Mouse (Mus musculus) layer of hippocampus, adult 8-10 months (tissue): ENCODE data around the gene Cux2. TPM values are rescaled to one million over a fixed set of nuclear protein-coding genes. Genes with fewer than 3 reads are reported as not detected.
A peak's percentile ranks its signal among the peaks of the same experiment; 100 is the strongest.

ENCODE experiments used
- DNase-seq, 2 experiments: peaks; one replicate each; pipeline ENCODE4 v3.0.0; 2022; ENCODE audit warnings: low spot score in 2 of 2
- total RNA-seq, 4 experiments: library from RNA; stranded (reverse); gene quantifications; 2 replicates each; pipeline ENCODE4 v1.2.4; 2022

Gene Cux2
- total RNA-seq, 4 experiments from 2014 or later: 41.0 to 48.6 (median 45.2) TPM

DNA sequence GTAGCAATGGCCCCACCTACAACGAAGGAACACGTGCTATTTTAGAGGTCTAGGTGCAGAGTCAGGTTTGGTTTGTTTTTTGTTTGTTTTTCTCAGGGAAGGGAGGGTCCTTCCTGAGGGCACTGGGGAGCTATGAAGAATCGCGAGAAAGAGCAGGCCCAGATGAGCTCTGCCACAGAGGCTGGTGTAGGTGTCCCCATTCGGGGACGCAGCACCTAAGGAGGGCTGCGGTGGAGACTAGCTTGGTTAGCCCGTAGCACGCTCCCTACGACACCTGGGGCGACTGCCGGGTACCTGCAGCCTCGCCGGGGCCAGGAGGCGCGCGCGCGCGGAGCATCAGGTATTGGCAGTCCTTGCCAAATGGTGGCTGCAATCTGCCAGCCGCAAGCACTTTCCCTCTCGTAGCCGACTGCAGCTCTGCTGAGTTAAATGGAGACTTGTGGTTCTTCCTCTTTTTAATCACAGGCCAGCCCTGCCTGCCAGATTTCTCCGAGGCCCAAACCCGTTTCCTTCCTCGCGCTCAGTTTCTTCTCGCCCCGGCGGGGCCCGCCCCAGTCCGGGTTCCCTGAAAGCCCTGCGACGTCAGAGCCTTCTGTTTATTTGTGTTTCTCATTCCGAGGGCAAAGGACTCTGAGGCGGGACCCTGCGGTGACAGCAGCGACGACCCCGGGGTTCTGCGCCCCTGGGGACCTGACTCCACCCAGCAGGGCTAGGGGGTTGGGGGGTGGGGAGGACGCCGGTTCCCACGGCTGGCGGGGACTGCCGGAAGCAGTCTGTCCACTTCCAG is 211.4 kb downstream of the Cux2 start:
- no peak for DNase-seq

DNA sequence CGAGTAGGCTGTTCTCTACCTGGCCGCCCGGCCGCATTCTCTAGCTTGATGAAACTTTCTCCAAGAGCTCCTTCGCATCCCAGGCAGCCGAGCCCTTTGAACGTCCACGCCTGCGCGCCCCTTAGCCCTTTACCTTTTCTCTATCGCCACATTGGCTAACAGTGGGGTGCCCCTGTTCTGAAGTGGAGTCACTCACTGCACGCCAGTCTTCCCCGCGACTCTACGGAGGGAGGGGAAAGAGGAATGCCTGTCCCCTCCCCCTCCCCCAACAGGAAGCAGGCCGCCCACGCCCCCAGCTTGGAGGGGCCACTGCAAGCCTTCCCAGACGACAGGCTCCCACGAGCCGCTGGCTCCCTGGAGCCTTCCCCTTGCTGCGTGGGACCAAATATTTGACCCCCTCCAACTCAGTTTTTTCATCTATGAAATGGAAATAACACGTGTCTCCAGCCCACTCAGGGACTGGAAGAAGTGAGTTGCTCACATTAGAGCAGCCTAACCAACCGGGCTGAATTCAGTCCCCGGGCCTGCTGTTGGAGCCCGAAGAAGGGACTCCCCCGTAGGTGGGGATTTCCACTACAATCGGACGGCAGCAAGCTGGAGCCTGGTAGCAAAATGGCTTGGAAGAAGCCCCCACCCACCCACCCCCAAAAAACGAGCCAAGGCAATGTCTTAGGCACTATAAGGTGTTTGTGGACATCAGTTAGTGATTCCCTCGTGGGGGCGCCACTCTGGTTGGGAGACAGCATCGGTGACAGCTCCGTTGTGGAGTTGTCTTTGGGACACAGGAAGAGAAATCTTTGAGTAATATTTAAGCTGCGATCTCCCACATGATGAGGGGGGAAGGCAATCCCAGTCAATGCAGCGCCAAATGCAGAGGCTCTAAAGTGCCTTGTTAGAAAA is 212.2 kb downstream of the Cux2 start, which contains the start of gene Sh2b3:
Sh2b3 (minus strand) TSS at position 206 of the 900 bp plus-strand sequence.
- peak in 1 of 2 experiments; percentile 57 for DNase-seq

DNA sequence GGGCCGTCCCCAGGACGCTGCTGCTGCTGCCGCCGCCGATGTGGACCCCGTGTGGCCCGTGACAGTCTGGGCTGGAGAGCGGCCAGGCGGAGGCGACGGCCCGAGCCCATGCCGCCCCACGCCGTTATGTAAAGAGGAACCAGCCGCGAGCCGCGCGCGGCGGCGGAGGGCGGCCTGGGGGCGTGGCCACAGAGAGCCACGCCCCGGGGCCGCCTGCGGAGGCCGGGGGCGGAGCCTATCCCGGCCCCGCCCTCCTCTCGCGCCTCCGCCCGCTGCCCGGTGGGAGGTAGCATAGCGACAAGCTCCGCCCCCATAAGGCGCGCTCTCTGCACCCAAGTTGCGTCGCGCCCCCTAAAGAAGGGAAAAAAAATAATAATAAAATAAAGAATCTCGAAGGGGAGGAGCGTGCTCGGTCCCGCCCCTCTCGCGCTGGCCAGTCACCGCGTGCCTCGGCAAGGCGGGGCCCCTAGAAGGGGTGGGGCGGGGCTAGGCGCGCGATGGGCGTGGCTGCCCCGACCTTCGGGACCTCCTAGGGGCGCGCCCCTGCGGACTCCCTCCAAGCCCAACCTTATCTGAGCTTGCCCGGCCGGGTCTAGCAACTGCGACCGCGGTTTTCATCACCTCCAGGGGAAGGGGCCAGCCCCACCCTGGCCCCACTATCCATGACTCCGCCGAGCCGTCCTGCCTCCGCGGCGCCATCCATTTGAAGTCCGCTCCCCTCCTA is 213.0 kb downstream of the Cux2 start:
- DNase-seq: peak; percentile 67 to 73

DNA sequence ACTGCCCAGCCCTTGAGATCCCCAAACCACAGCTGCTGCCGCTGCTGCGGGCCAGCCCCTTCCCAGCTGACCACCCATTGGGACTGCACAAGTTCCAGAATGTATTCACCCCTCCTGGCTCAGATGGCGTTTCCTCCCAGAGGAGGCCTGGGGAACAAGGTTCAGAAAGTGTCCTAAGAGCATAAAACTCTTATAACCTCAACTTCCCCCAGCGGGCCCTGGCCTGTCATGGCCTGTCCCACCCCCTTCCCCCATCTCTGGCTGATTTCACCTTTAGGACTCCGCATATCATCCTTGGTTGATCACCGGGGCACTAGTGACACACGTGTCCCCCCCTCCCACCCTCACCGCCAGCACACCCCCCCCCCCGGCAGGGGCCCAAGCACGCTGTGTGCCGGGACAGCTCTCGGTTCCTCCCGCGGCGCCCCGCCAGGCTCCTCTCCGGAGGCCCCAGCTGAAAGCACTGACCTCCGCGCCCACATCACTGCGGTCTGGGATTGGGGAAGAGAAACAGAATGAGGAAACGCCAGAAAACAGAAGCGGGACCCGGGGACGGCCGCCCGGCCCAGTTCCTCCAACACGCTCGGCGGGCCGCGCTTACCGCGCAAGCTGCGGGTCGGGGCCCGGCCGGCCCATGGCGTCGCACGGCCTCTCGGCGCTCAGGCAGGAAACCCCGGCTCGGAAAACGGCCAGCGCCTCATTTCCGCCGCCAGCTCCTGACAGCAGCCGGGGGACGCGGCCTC is 213.8 kb downstream of the Cux2 start:
- no peak for DNase-seq

DNA sequence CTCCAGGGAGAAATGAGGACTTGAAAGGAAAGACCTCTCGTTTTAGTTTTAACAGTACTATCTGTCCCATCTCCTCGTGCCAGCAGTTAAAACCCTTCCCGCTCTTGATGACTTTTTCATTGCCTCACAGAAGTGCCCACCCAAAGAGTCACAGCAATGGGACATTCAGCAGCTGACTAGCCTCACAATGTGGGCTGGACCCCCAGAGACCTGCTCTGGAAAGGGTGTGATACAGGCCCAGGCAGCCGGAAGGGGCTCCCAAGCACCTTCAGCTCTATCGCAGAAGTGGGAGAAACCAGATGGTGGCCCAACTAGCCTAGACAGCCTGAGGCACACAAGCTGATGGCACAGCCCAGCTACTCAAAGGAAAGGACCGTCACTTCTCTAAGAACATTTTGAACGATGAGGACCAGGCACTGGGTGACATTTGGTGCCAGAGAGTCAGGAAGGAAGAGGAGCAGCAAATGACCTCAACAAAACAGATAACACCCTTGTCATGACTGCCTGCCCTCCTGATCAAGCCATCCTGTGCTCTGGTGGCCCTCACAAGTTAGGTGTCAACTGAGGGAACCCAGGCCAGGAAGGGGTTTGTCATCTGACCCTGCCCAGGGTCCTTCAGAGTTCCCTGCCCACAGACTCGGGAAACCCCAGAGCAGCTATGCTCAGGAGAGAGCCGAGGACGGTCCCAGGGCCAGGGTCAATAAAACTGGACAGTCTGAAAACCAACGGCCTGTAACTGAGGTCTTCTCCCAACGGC is 214.7 kb downstream of the Cux2 start:
- DNase-seq: no peak

DNA sequence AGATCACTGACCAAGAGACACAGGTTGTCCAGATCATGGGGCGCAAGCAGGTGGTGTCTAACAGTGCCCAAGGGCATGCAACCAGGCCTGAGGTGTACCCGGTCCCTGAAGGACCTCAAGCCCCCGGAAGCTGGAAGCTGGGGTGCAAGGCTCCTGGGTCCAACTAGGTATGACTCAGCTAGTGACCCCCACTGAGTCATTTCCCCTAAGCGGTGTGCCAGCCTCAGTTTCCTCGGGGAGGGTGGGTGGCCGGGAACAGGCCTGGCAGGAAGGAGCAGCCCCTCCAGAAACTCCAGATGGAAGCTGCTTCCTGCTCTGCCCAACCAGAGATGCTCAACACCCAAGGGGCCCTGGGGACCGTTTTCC is 215.7 kb downstream of the Cux2 start:
- no peak for DNase-seq

DNA sequence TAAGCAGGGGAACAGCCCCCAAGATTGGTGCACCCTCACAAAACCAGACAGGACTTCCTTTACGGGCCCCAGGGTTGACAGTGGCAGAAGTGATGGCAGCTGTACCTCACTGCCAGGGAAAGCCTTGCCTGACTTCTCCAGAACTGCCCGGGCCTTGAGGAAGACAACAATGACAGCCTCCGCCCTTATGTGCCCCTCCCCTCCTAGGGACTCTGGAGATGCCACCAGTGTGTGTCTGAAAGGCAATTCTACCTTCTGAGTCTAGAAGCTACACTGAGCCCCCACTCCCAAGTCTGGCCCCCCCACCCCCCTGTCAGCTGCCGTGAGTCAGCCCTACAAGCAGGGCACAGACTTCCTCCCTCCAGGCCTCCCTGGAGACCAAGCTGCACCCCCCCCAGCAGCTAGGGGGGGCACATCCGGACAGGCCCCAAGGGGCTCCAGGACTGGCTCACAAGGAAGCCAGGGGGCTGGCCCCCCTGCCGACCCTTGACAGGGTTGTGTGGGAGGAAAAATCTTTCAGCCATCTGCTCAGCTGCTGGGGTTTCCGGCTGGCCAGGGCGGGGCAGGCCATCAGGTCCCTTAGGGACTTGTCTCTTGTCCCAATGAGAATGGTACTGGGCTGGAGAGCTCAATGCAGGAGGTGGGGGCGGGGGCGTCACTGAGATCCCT is 216.2 kb downstream of the Cux2 start:
- no peak for DNase-seq

DNA sequence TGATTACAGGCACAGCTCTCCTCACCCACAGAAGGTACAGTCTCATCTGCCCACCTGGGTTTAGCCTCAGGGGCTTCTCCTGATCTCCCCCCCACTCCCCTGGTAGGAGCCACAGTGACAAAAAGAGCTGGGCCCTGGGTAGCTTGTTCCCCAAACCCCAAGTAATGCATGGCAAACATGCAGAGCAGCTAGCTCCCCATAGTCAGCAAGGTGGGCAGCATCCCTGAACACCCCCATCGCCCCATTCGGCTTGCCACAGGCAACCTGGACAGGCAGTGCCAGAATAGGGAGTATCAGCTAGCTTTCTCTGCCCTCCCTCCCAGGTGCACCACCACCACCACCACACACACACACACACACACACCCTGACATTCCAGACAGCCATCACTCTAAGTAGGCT is 216.7 kb downstream of the Cux2 start:
- no peak for DNase-seq

DNA sequence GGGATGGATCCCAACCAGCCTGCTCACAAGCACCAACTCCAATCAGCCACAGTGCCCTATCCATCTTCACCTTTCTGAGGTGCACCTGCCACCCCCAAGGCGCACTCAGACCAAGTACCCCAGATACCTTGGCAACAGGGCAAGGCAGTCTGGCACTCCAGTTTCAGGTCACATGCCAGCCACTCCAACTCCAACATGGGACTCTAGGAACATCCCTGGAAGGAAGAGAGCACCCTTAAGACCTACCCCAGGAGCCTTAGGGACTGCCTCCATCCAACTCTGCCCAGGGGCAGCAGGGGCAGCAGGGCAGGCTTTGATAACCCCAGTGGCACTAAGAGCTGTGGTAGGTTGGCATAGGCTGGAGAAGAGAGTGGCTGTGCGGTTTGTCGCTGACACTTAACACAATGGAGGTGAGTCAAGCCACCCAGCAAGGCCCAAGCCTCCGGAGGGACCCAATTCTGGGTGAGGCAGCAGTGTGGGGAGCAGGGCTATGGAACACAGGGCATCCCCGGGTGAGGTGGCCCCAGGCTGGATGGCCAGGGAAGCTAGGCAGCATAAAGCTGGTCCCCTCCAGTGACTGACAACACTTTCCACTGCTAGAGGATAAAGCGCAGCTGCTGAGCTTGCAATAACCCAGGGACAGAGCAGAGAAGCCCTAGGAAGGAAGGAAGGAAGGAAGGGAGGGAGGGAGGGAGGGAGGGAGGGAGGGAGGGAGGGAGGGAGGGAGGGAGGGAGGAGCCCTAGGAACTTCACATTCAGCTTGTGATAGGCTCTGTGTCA is 217.3 kb downstream of the Cux2 start:
- no peak for DNase-seq

DNA sequence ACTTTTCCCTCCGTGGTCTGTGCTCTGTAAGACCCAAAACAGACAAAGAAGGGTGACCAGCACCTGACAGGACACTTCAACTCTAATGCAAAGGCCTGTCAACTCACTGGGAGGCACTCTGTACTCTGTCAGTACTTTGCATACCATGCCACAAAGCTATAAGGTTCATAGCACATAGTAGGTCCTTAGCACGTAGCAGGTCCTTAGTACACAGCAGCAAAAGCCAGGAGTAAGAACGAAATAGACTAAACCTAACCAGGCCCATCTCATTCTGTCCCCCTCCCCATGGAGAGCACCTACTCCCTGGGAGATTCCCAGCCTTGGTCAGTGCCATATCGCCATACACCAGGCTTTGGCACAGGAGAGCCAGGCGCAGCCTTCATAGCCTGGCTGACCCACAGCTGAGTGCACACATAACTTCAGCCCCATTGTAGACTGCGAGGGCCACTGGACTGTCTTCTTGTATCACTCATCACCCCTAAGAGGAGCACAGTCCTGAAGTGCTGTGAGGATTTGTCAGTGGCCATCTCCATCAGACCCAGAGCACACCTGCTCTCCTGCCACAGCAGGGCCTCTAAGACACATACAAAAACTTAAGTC is 218.8 kb downstream of the Cux2 start:
- no peak for DNase-seq

DNA sequence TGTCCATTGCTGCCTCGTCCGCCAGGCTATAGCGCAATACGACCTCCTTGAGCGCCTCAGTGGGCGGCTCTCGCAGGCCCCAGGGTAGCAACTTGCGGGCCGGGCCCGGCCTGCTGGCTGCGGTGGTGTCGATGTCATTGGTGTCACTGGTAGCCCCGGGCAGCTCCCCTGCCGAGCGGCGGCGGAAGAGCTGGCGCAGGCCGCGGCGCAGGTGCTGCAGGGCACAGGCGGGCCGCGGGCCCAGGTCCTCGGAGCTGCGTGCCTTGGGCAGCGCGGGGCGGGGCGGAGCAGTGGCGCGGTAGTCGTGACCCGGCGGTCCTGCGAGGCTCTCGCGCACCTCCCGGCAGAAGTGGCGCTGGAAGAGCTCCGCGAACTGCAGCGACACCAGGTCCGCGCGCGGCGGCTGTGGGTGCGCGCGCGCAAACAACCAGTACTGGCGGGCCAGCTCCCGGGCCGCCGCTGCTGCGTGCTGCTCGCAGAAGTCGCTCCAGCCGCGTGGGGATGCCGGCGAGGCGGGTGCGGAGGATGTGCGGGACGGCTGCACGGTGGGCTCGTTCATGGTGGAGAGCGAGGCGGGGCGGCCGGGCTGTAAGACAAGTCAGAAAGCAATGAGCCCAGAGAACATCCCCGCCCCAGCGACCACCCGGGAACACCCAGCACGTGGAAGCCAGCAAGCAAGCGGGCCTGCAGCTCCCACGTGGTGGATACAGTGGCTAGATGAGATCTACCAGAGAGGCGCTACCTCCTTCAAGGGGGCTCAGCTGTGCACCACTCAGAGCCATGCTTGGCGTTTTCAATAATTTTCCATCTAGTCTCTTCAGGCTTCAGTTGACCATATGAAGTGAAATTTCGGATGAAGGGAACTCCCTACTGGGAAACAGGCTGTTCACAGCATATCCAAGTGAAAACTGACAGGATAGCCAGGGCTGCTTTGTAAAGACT is 221.1 kb downstream of the Cux2 start:
- DNase-seq: no peak

DNA sequence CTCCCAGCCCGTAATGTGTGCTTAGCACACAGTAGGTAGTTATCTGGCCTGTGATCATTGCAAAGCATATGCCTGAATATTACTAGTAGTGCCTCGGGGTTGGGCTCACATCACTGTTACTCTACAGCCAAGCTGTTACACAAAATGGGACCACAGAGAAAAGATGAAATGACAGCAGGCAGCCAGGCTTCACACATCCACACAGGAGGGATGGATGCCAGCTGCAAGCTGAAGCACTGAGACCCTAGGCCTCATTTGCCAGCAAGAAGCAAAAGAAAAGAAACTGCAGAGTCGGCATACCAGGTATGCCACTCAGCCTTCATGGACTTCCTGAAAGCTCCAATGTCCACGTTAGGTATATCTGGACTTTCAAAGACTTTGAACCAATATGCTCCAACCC is 222.0 kb downstream of the Cux2 start:
- DNase-seq: no peak

DNA sequence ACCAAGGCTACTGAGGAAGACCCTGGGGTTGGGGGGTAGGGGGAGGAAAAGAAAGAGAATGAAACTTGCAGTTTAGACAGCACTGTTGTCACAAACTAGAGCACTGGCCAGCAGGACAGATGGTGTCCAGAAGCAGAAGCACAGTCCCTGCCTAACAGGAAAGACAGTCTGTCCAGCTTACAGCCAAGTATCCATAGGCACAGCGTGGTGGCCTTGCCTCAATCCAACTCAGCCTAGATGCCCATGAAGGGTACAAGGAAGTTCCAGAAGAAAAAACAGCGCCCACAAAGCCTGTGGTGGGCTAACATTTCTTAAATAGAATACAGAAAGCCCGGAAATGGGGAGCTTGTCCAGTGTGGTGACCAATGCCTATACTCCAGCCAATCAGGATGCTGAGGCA is 224.3 kb downstream of the Cux2 start:
- no peak for DNase-seq

DNA sequence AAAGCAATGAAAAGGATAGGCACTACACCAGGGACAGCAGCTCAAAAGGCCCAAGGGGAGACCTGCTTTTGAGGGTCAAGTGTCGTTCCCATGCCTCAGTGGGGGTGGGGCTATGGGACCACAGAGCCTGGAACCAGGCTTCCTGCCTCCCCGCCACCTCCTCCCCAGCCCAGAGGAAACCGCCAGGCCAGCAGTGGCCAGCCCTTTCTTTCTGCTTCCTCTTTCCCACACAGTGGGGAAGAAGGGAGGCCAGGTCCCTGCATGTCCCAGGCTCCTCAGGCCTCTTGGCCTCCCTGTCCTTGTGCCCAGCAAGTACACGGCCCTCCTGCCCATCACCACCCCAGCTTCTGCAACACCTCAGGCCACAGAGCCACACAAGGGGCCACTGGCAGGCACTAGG is 225.8 kb downstream of the Cux2 start:
- no peak for DNase-seq

DNA sequence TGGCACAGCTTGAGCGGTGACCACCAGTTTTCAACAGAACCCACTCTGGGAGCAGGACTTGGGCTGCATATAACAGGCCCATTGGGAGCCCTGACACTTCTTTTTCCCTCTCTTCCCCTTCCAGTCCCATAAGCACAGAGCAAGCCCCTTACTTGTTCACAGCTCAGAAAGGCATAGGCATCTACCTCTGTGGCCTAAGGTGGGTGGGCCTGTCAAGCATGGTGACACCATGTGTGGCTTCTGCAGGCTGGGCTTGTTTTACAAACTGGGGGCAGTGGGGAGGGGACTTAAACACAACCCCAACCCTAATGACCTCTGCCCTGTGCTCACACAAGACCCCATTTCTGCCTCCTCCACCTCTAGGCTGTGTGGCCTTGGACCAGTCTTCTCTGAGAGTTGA is 226.2 kb downstream of the Cux2 start:
- DNase-seq: no peak

DNA sequence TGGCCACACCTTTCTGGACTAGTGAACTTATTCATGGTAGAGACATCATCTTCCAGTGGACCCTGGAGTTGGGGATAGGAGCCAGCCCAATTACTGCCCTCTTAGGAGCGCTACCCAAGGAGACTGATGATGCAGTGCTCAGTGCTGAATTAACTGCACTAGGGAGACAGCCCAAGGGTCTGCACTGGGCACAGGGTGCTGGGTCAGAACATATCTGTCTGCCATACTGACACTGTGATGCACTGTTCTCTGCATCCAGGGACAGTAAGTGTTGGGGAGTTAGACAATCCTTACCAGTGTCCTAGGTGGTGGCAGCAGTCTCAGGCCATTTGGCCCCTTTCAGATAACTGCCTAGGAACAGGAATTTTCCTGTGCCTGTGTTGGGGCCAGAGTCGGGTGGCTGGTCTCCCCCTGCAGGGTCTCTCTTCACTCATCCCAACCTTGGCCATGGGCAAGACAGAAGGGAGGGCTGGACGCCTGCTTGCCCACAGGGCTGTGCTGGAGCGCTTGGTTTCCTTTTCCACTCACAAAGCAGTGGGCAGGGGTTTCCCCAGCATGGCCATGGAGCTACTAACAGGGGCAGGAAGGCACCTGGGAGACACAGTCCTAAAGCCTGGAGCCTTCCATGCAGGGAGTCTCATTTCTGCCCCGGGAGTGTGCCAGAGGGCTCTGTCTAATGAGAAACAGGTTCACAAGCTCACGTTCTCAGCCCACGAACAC is 227.0 kb downstream of the Cux2 start:
- no peak for DNase-seq

DNA sequence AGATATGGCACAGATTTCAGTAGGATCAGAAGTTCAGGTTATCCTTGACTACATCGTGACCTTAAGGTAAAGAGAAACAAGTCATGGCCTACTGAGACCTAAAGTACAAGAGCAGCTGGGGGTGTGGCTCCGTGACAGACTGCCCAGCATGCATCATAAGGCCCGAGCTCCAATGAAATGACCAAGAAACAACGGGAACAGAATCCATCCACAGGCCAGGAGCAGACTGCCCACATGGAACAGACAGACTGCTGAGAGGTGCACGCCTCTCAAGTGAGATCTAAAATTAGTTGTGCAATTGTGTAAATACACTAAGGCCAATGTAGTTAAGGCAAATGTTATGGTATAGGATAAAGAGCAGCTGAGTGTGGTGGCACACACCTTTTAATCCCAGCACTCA is 228.3 kb downstream of the Cux2 start:
- no peak for DNase-seq
